Mouse (Mus musculus): ENCODE measurements around the gene Lars2.

DNA sequence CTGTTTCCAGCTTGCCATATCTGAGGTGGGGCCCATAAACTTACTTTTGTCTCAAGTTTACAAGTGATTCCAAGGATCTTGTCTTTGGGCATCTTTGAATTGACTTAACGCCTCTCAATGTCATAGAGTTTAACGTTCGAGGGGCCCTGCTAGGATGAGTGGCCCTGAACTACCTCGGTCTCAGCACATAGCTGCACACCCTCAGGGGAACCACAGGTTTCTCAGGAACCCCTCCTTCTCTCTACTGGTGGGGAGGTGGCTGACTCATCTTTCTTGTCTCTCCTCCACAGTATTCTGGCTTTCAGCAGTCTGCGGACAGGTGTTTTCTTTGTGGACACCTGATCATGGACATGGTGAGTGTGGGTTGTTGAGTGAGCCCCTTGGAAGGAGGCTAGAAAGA is 144.2 kb downstream of the Lars2 start:
- TF ChIP-seq EP300 (IDR thresholded peaks at IDR 0.05; ENCODE audit: low read depth in 1 of 2, low read length in 2 of 2), result no peak
- TF ChIP-seq POLR2A (IDR thresholded peaks at IDR 0.05; ENCODE audit: control insufficient read depth in 1 of 2, insufficient read depth in 1 of 2, low read depth in 1 of 2, low read length in 2 of 2, poor library complexity in 1 of 2), result no peak
- TF ChIP-seq CTCF (IDR thresholded peaks at IDR 0.05 in 2 of 3, conservative IDR thresholded peaks at IDR 0.05 in 1 of 3; ENCODE audit: control insufficient read depth in 1 of 3, insufficient read depth in 1 of 3, low read depth in 2 of 3, low read length in 3 of 3, poor library complexity in 1 of 3, severe bottlenecking in 1 of 3), result no peak
- no peak for TF ChIP-seq ZNF384 (IDR thresholded peaks at IDR 0.05; ENCODE audit: low read depth, low read length)
- TF ChIP-seq GATA1 (IDR thresholded peaks at IDR 0.05; ENCODE audit: low read depth, low read length), result no peak
- no peak for TF ChIP-seq NRF1 (IDR thresholded peaks at IDR 0.05; ENCODE audit: insufficient read depth, low read depth, low read length, poor library complexity, severe bottlenecking)
- no peak for TF ChIP-seq TCF12 (IDR thresholded peaks at IDR 0.05; ENCODE audit: low read depth, low read length)
- TF ChIP-seq HCFC1 (IDR thresholded peaks at IDR 0.05; ENCODE audit: low read depth, low read length), result no peak
- no peak for TF ChIP-seq RAD21 (IDR thresholded peaks at IDR 0.05; ENCODE audit: low read depth, low read length)
- no peak for TF ChIP-seq KAT2A (conservative IDR thresholded peaks at IDR 0.05; ENCODE audit: low read depth, low read length)
- no peak for TF ChIP-seq ZC3H11A (IDR thresholded peaks at IDR 0.05; ENCODE audit: low read depth, low read length)
- no peak for TF ChIP-seq POLR2AphosphoS2 (IDR thresholded peaks at IDR 0.05; ENCODE audit: low read length)
- no peak for TF ChIP-seq POLR2AphosphoS5 (IDR thresholded peaks at IDR 0.05; ENCODE audit: borderline replicate concordance, low read depth, low read length)
- TF ChIP-seq MXI1 (IDR thresholded peaks at IDR 0.05; ENCODE audit: low read depth, low read length), result no peak
